Mouse (Mus musculus): ENCODE measurements around the gene Ccdc15. TPM values are rescaled to one million over a fixed set of nuclear protein-coding genes. Genes with fewer than 3 reads are reported as not detected.

Ccdc15 gene
- total and polyA plus RNA-seq, 2 experiments: 0.59 to 2.1 TPM

- no peak within 1 kb of the TSS for H3K9ac ChIP-seq (ENCODE audit: low read depth, low read length)
- DNase-seq (ENCODE audit: extremely low read depth, low read depth, low spot score): no peak
- no peak within 1 kb of the TSS for H3K27ac ChIP-seq (replicated peaks; ENCODE audit: insufficient read depth, low read depth, low read length)
- H3K27me3 ChIP-seq (ENCODE audit: control insufficient read depth, insufficient read depth, low read length): no peaks in the 10 kb centered on the region
- no peak for TF ChIP-seq CTCF (IDR thresholded peaks at IDR 0.05; ENCODE audit: low read depth, low read length)
- TF ChIP-seq POLR2A (IDR thresholded peaks at IDR 0.05; ENCODE audit: extremely low read depth, insufficient read depth, low read length): no peak
- no peak within 1 kb of the TSS for H3K4me3 ChIP-seq (ENCODE audit: insufficient read depth, low read depth, low read length)
- no peaks in the 10 kb centered on the region for H3K4me1 ChIP-seq (ENCODE audit: control insufficient read depth, insufficient read depth, low read length)
- no peaks in the 10 kb centered on the region for H3K79me2 ChIP-seq (ENCODE audit: control insufficient read depth, insufficient read depth, low read length)
- 86% methylated on average over 17 of the region's 17 CpGs for WGBS
- H3K36me3 ChIP-seq (ENCODE audit: control insufficient read depth, insufficient read depth, low read length): no peaks in the 10 kb centered on the region
These were observed 19.3 kb upstream of the Ccdc15 start, which contains the start of gene Hepacam for GRCm38 (mm10) chr9:37367301-37368080. Gene Hepacam (plus strand): TSS chr9:37367351.

- Histone ChIP-seq H3K4me3 (ENCODE audit: insufficient read depth, low read depth, low read length) (no peak overlapping the region), H3K4me1 (ENCODE audit: control insufficient read depth, insufficient read depth, low read length) (no peaks in the 10 kb centered on the region), H3K9ac (ENCODE audit: low read depth, low read length) (no peak overlapping the region), H3K27me3 (ENCODE audit: control insufficient read depth, insufficient read depth, low read length) (no peaks in the 10 kb centered on the region), H3K79me2 (ENCODE audit: control insufficient read depth, insufficient read depth, low read length) (no peaks in the 10 kb centered on the region; the same call in 1 of the 2 replicates), H3K27ac (replicated peaks; ENCODE audit: insufficient read depth, low read depth, low read length) (no peak overlapping the region), H3K36me3 (ENCODE audit: control insufficient read depth, insufficient read depth, low read length) (no peaks in the 10 kb centered on the region)
- DNase-seq (ENCODE audit: extremely low read depth, low read depth, low spot score): peak; percentile 13
- no peak for TF ChIP-seq POLR2A (IDR thresholded peaks at IDR 0.05; ENCODE audit: extremely low read depth, insufficient read depth, low read length)
- TF ChIP-seq CTCF (IDR thresholded peaks at IDR 0.05; ENCODE audit: low read depth, low read length): no peak
- 59% methylated on average over 5 of the region's 5 CpGs for WGBS
These were observed 17.5 kb upstream of the Ccdc15 start for GRCm38 (mm10) chr9:37365706-37366105.

GRCm38 (mm10) chr9:37364392-37364791, 16.2 kb upstream of the Ccdc15 start:
- H3K9ac ChIP-seq (ENCODE audit: low read depth, low read length): no peak overlapping the region
- H3K79me2 ChIP-seq (ENCODE audit: control insufficient read depth, insufficient read depth, low read length): no peaks in the 10 kb centered on the region; the same call in 1 of the 2 replicates
- no peaks in the 10 kb centered on the region for H3K4me1 ChIP-seq (ENCODE audit: control insufficient read depth, insufficient read depth, low read length)
- TF ChIP-seq CTCF (IDR thresholded peaks at IDR 0.05; ENCODE audit: low read depth, low read length) (no peak), POLR2A (IDR thresholded peaks at IDR 0.05; ENCODE audit: extremely low read depth, insufficient read depth, low read length) (no peak)
- H3K4me3 ChIP-seq (ENCODE audit: insufficient read depth, low read depth, low read length): no peak overlapping the region
- H3K27me3 ChIP-seq (ENCODE audit: control insufficient read depth, insufficient read depth, low read length): no peaks in the 10 kb centered on the region
- H3K27ac ChIP-seq (replicated peaks; ENCODE audit: insufficient read depth, low read depth, low read length): no peak overlapping the region
- no peak for DNase-seq (ENCODE audit: extremely low read depth, low read depth, low spot score)
- 87% methylated on average over 3 of the region's 3 CpGs for WGBS
- H3K36me3 ChIP-seq (ENCODE audit: control insufficient read depth, insufficient read depth, low read length): no peaks in the 10 kb centered on the region

GRCm38 (mm10) chr9:37363551-37363950, 15.3 kb upstream of the Ccdc15 start:
- no peak overlapping the region for H3K9ac ChIP-seq (ENCODE audit: low read depth, low read length)
- no peaks in the 10 kb centered on the region for H3K27me3 ChIP-seq (ENCODE audit: control insufficient read depth, insufficient read depth, low read length)
- no peaks in the 10 kb centered on the region; the same call in 1 of the 2 replicates for H3K79me2 ChIP-seq (ENCODE audit: control insufficient read depth, insufficient read depth, low read length)
- DNase-seq (ENCODE audit: extremely low read depth, low read depth, low spot score): no peak
- H3K4me3 ChIP-seq (ENCODE audit: insufficient read depth, low read depth, low read length): no peak overlapping the region
- TF ChIP-seq POLR2A (IDR thresholded peaks at IDR 0.05; ENCODE audit: extremely low read depth, insufficient read depth, low read length) (no peak), CTCF (IDR thresholded peaks at IDR 0.05; ENCODE audit: low read depth, low read length) (no peak)
- H3K4me1 ChIP-seq (ENCODE audit: control insufficient read depth, insufficient read depth, low read length): no peaks in the 10 kb centered on the region
- 79% methylated on average over 3 of the region's 3 CpGs for WGBS
- H3K36me3 ChIP-seq (ENCODE audit: control insufficient read depth, insufficient read depth, low read length): no peaks in the 10 kb centered on the region
- H3K27ac ChIP-seq (replicated peaks; ENCODE audit: insufficient read depth, low read depth, low read length): no peak overlapping the region

- Histone ChIP-seq H3K9ac (ENCODE audit: low read depth, low read length) (no peak overlapping the region), H3K27me3 (ENCODE audit: control insufficient read depth, insufficient read depth, low read length) (no peaks in the 10 kb centered on the region), H3K27ac (replicated peaks; ENCODE audit: insufficient read depth, low read depth, low read length) (no peak overlapping the region), H3K4me3 (ENCODE audit: insufficient read depth, low read depth, low read length) (no peak overlapping the region), H3K79me2 (ENCODE audit: control insufficient read depth, insufficient read depth, low read length) (no peaks in the 10 kb centered on the region; the same call in 1 of the 2 replicates), H3K4me1 (ENCODE audit: control insufficient read depth, insufficient read depth, low read length) (no peaks in the 10 kb centered on the region), H3K36me3 (ENCODE audit: control insufficient read depth, insufficient read depth, low read length) (no peaks in the 10 kb centered on the region)
- no peak for TF ChIP-seq CTCF (IDR thresholded peaks at IDR 0.05; ENCODE audit: low read depth, low read length)
- TF ChIP-seq POLR2A (IDR thresholded peaks at IDR 0.05; ENCODE audit: extremely low read depth, insufficient read depth, low read length): no peak
- WGBS: 67% methylated on average over 1 of the region's 1 CpGs
- DNase-seq (ENCODE audit: extremely low read depth, low read depth, low spot score): no peak
These were observed 14.6 kb upstream of the Ccdc15 start for GRCm38 (mm10) chr9:37362881-37363280.

GRCm38 (mm10) chr9:37362084-37362483, 13.9 kb upstream of the Ccdc15 start:
- H3K4me1 ChIP-seq (ENCODE audit: control insufficient read depth, insufficient read depth, low read length): no peaks in the 10 kb centered on the region
- no peaks in the 10 kb centered on the region for H3K36me3 ChIP-seq (ENCODE audit: control insufficient read depth, insufficient read depth, low read length)

More at GRCm38 (mm10) chr9:37362084-37362483, 13.9 kb upstream of the Ccdc15 start:
- Histone ChIP-seq H3K27ac (replicated peaks; ENCODE audit: insufficient read depth, low read depth, low read length) (no peak overlapping the region), H3K27me3 (ENCODE audit: control insufficient read depth, insufficient read depth, low read length) (no peaks in the 10 kb centered on the region), H3K9ac (ENCODE audit: low read depth, low read length) (no peak overlapping the region), H3K4me3 (ENCODE audit: insufficient read depth, low read depth, low read length) (no peak overlapping the region), H3K79me2 (ENCODE audit: control insufficient read depth, insufficient read depth, low read length) (no peaks in the 10 kb centered on the region; the same call in 1 of the 2 replicates)
- peak; percentile 6 for DNase-seq (ENCODE audit: extremely low read depth, low read depth, low spot score)
- TF ChIP-seq POLR2A (IDR thresholded peaks at IDR 0.05; ENCODE audit: extremely low read depth, insufficient read depth, low read length): no peak
- TF ChIP-seq CTCF (IDR thresholded peaks at IDR 0.05; ENCODE audit: low read depth, low read length): no peak

All from liver, adult 2 months (tissue).